Mouse (Mus musculus) liver, embryonic 14.5 days (tissue): Measurements from ENCODE around the gene Kctd13. TPM values are rescaled to one million over a fixed set of nuclear protein-coding genes. Genes with fewer than 3 reads are reported as not detected.

ENCODE experiments used
- ATAC-seq: fragments of 200-750 bp; cut with Nextera tagmentation; 2 replicates; pipeline ENCODE4 v1.8.0; 2017; ENCODE audit warnings: moderate number of reproducible peaks, mild to moderate bottlenecking, moderate library complexity; ENCODE audit not compliant: insufficient read depth
- DNase-seq, 3 experiments: peaks; one replicate each; pipeline ENCODE4 v3.0.0-alpha.2; 2012 to 2013; ENCODE audit warnings: low read depth in 3 of 3, low spot score in 3 of 3
- H3K27ac ChIP-seq: fragments of 300-500 bp; sonication (generic); 2 replicates; pipeline ENCODE4 v1.5.1; 2014; ENCODE audit warnings: moderate library complexity, mild to moderate bottlenecking, control low read depth, inconsistent platforms
- H3K27me3 ChIP-seq: fragments of 300-500 bp; sonication (generic); 2 replicates; pipeline ENCODE4 v1.6.1; 2014; ENCODE audit warnings: mild to moderate bottlenecking, low read length, moderate library complexity; ENCODE audit not compliant: control insufficient read depth, insufficient read depth
- H3K36me3 ChIP-seq: fragments of 300-500 bp; sonication (generic); replicated peaks from 2 replicates; pipeline ENCODE4 v1.6.1; 2014; ENCODE audit warnings: low read depth; ENCODE audit not compliant: control insufficient read depth, insufficient read depth
- H3K4me1 ChIP-seq, 2 experiments: fragments of 200-500 bp in 1 of 2; fragments of 300-500 bp in 1 of 2; sonication (generic) in 1 of 2; replicated peaks; 2 replicates each; pipeline ENCODE4 v1.6.1; 2012 to 2014; ENCODE audit warnings: antibody characterized with exemption in 1 of 2, inconsistent platforms in 1 of 2, low read length in 1 of 2; ENCODE audit not compliant: control insufficient read depth in 2 of 2, insufficient read depth in 2 of 2
- H3K4me2 ChIP-seq: fragments of 300-500 bp; sonication (generic); 2 replicates; pipeline ENCODE4 v1.6.1; 2014; ENCODE audit warnings: low read depth, mild to moderate bottlenecking, control low read depth, moderate library complexity
- H3K4me3 ChIP-seq, 2 experiments: fragments of 200-500 bp in 1 of 2; fragments of 300-500 bp in 1 of 2; sonication (generic) in 1 of 2; 2 replicates each; pipeline ENCODE4 v1.5.1; 2012 to 2014; ENCODE audit warnings: low read depth in 2 of 2, low read length in 2 of 2, mild to moderate bottlenecking in 2 of 2, control low read depth in 1 of 2, inconsistent platforms in 1 of 2, moderate library complexity in 1 of 2; ENCODE audit not compliant: insufficient read depth in 1 of 2
- H3K9ac ChIP-seq: fragments of 300-500 bp; sonication (generic); replicated peaks from 2 replicates; pipeline ENCODE4 v1.6.1; 2014; ENCODE audit warnings: mild to moderate bottlenecking, control low read depth, moderate library complexity
- H3K9me3 ChIP-seq: fragments of 300-500 bp; sonication (generic); 2 replicates; pipeline ENCODE4 v1.6.1; 2016; ENCODE audit warnings: low read length, mixed read lengths; ENCODE audit not compliant: control insufficient read depth
- CTCF ChIP-seq: IDR thresholded peaks from 2 replicates; pipeline ENCODE4 v1.5.1; 2016; ENCODE audit warnings: antibody characterized with exemption, low read depth, control low read depth
- EP300 ChIP-seq: IDR thresholded peaks from 2 replicates; pipeline ENCODE4 v1.6.1; 2016; ENCODE audit warnings: antibody characterized with exemption, low read depth
- WGBS: fragments of 180-500 bp; shearing (Covaris S2); extraction: QIAGEN DNeasy Blood & Tissue Kit; methylation state at CpG from one replicate; pipeline ENCODE4 v1.1.7; 2014; ENCODE audit not compliant: insufficient replicate concordance; 5-methylcytosine and 5-hydroxymethylcytosine counted together
- polyA plus RNA-seq, 2 experiments: library from polyadenylated mRNA; depleted of rRNA in 1 of 2; stranded (reverse) in 1 of 2; unstranded in 1 of 2; fragments of >200 nt; fragmentation: Nextera tagmentation in 1 of 2; extraction: Ambion mirVana in 1 of 2; gene quantifications; 2 replicates each; pipeline versions ENCODE4 v1.2.1 to v1.2.3; 2012 to 2014

Gene Kctd13
- polyA plus RNA-seq, 2 experiments, result 3.0 to 4.3 TPM

DNA sequence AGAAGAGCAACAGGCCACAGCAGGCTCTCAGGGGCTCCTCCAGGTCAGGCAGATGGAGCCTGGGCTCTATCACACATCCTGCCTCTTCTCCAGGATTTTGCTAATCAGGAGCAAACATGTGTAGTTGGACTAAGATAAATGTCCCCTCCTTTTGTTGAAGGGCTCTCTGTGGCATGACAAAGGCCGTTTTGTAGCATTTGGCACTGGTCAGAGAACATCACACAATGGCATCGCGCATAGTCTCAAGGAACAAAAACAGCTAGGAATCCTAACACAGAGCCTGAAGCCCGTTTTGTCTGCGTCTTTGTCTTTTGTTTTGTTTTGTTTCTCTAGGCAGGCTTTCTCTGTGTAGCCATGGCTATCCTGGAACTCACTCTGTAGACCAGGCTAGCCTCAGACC lies 4.7 kb upstream of the Kctd13 start:
- H3K4me2 ChIP-seq, result no peak overlapping the region
- H3K4me3 ChIP-seq, result no peak overlapping the region
- H3K9ac ChIP-seq, result peak overlapping the region; percentile 9
- H3K27ac ChIP-seq, result no peak overlapping the region
- DNase-seq (no peak), ATAC-seq (no peak)
- TF ChIP-seq EP300, result 0 out of 2 replicates have a peak, but pooled peaks have one; percentile 24
- no peak for TF ChIP-seq CTCF
- 43% methylated on average over 5 of the region's 5 CpGs for WGBS
- no peaks in the 10 kb centered on the region for H3K27me3 ChIP-seq
- H3K9me3 ChIP-seq, result no peaks in the 10 kb centered on the region
- H3K36me3 ChIP-seq, result no peaks in the 10 kb centered on the region
- H3K4me1 ChIP-seq, result peaks cover 16 to 27% of the 10 kb centered on the region in 2 experiments

DNA sequence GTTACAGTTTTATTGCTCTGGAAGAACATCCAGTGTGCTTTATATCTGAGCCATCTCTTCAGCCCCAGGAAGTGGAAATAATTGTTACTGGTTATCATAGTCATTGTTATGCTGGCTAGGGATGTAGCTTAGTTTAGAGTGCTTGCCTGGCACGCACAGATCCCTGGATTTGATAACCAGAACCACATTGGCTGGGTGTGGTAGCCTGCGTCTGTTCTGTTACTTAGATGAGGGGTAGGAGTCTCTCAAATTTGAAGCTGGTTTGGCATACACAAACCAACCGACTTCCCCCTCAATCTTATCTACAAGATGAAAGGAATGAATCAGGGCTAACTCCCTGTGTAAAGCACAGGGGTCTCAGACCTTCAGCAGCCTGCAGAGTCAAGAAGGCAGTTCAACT lies 2.4 kb upstream of the Kctd13 start:
- WGBS, result 11% methylated on average over 3 of the region's 3 CpGs
- Histone ChIP-seq H3K4me2 (no peak overlapping the region), H3K9ac (no peak overlapping the region), H3K4me1 (peaks cover 21 to 35% of the 10 kb centered on the region in 2 experiments), H3K27ac (no peak overlapping the region), H3K36me3 (no peaks in the 10 kb centered on the region), H3K27me3 (no peaks in the 10 kb centered on the region), H3K9me3 (no peaks in the 10 kb centered on the region), H3K4me3 (no peak overlapping the region)
- ATAC-seq (no peak; the same call in 1 of the 2 replicates), DNase-seq (no peak)
- TF ChIP-seq EP300 (0 out of 2 replicates have a peak, but pooled peaks have one; percentile 14), CTCF (no peak)

DNA sequence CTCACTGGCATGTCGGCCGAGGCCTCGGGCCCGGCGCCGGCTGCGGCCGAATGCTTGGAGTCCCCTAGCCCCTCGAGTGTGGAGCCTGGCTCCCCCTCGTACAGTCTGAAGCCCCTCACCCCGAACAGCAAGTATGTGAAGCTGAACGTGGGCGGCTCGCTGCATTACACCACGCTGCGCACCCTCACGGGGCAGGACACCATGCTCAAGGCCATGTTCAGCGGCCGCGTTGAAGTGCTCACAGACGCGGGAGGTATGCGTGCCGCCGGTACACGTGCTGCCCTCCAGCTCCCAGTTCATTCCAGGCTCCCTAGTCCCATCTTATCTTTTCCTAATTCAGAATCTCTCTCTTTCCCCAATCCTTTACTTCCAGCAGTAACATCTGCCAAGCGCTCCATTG lies 367 bp downstream of the Kctd13 start:
- WGBS, result under 1% methylated on average over 27 of the region's 27 CpGs
- Histone ChIP-seq H3K27me3 (no peaks in the 10 kb centered on the region), H3K9ac (peak overlapping the region; percentile 91), H3K9me3 (no peaks in the 10 kb centered on the region), H3K4me1 (peaks cover 18 to 32% of the 10 kb centered on the region in 2 experiments), H3K4me3 (peak overlapping the region; percentile 69 to 92), H3K36me3 (peaks cover 3% of the 10 kb centered on the region), H3K4me2 (peak overlapping the region; percentile 100), H3K27ac (peak overlapping the region; percentile 50; the same call in 1 of the 2 replicates)
- DNase-seq (no peak), ATAC-seq (peak; percentile 57)
- no peak; the same call in 1 of the 2 replicates for TF ChIP-seq CTCF
- no peak for TF ChIP-seq EP300

DNA sequence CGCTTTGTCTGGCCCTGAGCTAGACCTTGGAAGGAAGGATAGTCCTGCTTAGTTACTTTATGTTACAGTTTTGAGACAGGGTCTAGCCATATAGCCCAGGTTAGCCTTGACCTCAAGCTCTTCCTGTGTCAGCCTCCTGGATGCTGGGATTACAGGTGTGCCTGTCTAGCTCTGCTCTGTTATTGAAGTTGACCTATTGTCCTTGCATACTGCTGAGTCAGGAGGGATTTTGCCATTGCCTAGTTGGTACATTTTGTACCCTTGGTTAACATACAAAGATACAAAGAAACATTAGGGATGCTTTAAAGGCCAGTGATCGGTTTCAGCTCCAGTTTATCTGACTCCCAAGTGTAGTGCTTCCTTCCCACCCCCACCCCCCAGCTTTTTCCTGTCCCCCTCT lies 4.0 kb downstream of the Kctd13 start:
- WGBS, result 60% methylated on average over 2 of the region's 2 CpGs
- no peak for DNase-seq

DNA sequence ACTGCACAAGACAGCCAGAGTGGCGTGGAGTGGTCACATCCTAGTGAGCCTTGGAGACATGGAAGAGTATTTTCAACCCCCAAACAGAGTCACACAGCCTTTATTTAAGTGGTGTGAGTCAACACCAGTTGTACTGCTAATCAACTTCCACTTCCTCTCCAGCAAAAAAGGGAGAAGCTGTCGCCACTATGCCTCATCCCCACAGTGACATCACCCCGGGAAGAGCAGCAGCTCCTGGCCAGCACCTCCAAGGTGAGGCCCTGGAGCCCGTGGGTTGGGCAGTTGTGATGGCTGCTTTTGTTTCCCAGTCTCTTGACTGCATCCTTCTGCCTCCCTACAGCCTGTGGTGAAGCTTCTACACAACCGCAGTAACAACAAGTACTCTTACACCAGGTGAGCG lies 12.5 kb downstream of the Kctd13 start:
- no peak overlapping the region for H3K4me3 ChIP-seq
- no peak overlapping the region for H3K27ac ChIP-seq
- 51% methylated on average over 6 of the region's 6 CpGs for WGBS
- H3K27me3 ChIP-seq, result no peaks in the 10 kb centered on the region
- no peaks in the 10 kb centered on the region for H3K4me1 ChIP-seq
- no peak overlapping the region for H3K9ac ChIP-seq
- no peaks in the 10 kb centered on the region for H3K9me3 ChIP-seq
- TF ChIP-seq CTCF, result no peak
- TF ChIP-seq EP300, result no peak
- H3K36me3 ChIP-seq, result no peaks in the 10 kb centered on the region
- H3K4me2 ChIP-seq, result no peak overlapping the region
- DNase-seq, result no peak
- ATAC-seq, result no peak

More for the DNA sequence above, 4.0 kb downstream of the Kctd13 start:
- H3K9me3 ChIP-seq, result no peaks in the 10 kb centered on the region
- H3K9ac ChIP-seq, result no peak overlapping the region
- no peak overlapping the region for H3K4me2 ChIP-seq
- H3K4me3 ChIP-seq, result no peak overlapping the region
- TF ChIP-seq CTCF (no peak), EP300 (no peak)
- no peak overlapping the region for H3K27ac ChIP-seq
- H3K27me3 ChIP-seq, result no peaks in the 10 kb centered on the region
- ATAC-seq, result no peak
- peaks cover 10 to 15% of the 10 kb centered on the region in 2 experiments for H3K4me1 ChIP-seq
- H3K36me3 ChIP-seq, result peaks cover 3% of the 10 kb centered on the region
